Mouse (Mus musculus): ENCODE data around the gene Gm10401.

DNA sequence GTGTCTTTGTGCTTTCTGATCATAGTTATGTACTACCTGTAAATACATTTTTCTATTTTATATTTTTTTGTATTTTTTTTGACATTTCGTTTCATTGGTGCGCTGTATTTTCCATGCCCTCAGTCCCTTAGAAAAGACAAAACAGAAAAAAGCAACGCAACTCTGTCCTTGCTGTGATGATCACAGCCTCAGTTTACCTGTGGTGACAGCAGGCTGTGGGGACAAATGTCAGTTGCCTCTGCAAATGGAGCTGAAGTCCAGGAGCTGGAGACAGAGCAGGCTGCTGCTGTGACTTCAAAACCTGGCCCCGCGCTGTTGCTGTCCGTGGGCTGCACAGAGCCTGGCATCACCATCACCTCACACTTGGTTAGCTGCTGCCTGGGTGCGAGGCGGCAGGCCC, at the start of gene Gm10401:
- TF ChIP-seq EP300 (IDR thresholded peaks at IDR 0.05; ENCODE audit: low read depth) (no peak), CTCF (IDR thresholded peaks at IDR 0.05; ENCODE audit: low read depth) (no peak)

Data from liver, postnatal 0 days (tissue).